Mouse (Mus musculus): ENCODE measurements at regions not wholly inside any gene's neighbourhood (a gene's known extent, or its start where the extent isn't known, plus 50 kb on each side); places are given as distances from the start of the nearest gene placed in this dataset.

DNA sequence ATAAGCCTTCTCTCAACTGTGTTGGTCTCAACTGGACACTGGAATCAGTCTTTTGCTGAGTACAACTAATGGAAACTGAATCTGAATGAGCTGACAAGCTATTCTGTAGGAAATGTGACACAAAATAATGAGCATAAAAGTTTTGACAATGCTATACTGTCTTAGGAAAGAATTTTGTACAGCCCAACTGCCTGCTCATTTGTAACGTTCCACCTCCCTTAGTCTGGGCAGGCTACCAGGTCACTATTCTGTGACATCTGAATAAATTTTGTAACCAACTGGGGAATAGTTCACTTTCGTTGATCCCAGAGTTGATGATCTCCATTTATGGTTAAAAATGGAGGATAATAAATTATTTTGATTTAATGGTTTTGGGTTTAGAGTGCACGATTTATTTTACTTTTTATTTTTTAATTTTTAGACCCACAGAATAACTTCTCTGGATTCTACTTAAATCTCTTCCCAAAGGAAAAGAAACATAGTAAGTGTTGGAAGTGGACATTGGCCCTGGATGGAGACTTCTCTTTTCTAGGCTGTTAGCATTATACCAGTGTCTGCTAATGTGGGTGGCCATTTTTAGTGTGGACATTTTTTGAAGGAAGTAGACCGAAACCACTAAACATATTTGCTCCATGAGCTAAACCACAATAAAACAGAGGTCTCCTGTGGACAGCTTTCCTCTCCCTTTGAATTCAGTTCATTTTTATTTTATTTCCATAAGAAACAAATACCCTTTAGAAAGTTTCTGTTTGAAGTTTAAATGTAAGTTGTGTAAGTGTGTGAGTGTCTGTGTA, 1697.8 kb downstream of the Efnb2 start:
- no peaks in the 10 kb centered on the region for H3K4me1 ChIP-seq (ENCODE audit: control insufficient read depth, insufficient read depth, low read length)
- no peak overlapping the region for H3K4me2 ChIP-seq (ENCODE audit: low read length)
- H3K4me3 ChIP-seq (ENCODE audit: low read depth, low read length) = no peak overlapping the region
- no peak overlapping the region for H3K9ac ChIP-seq (ENCODE audit: low read depth, low read length)
- H3K27me3 ChIP-seq (ENCODE audit: control insufficient read depth, insufficient read depth, low read depth, low read length) = no peaks in the 10 kb centered on the region
- H3K9me3 ChIP-seq (replicated peaks; ENCODE audit: control insufficient read depth, low read length, poor library complexity, severe bottlenecking) = no peaks in the 10 kb centered on the region
- no peak overlapping the region for H3K27ac ChIP-seq (ENCODE audit: low read length)
- no peak for ATAC-seq
- no peaks in the 10 kb centered on the region for H3K36me3 ChIP-seq (ENCODE audit: control insufficient read depth, insufficient read depth, low read length)
- 87% methylated on average over 4 of the region's 4 CpGs for WGBS

DNA sequence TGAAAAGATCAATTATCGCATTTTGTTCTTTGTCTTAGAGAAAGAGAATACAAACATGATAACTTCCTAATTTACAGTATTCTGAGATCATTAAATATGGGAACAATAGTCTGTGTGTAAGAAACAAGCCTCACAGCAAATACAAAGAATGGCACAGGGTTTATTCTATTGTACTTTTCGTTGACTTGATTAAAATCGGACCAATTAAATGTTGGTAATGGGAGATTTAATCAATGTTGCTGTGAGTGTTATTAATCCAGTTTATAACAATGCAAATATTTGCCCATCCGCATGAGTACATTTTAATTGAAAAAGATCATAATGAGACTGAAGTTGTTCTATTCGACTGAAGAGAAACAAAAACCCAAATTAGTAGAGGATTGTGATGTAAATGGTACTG, 1703.0 kb downstream of the Efnb2 start:
- no peaks in the 10 kb centered on the region for H3K9me3 ChIP-seq (replicated peaks; ENCODE audit: control insufficient read depth, low read length, poor library complexity, severe bottlenecking)
- ATAC-seq = no peak
- 84% methylated on average over 5 of the region's 5 CpGs for WGBS
- no peaks in the 10 kb centered on the region for H3K27me3 ChIP-seq (ENCODE audit: control insufficient read depth, insufficient read depth, low read depth, low read length)
- no peak overlapping the region for H3K9ac ChIP-seq (ENCODE audit: low read depth, low read length)
- no peaks in the 10 kb centered on the region for H3K4me1 ChIP-seq (ENCODE audit: control insufficient read depth, insufficient read depth, low read length)
- H3K27ac ChIP-seq (ENCODE audit: low read length) = no peak overlapping the region
- no peak overlapping the region for H3K4me3 ChIP-seq (ENCODE audit: low read depth, low read length)
- no peaks in the 10 kb centered on the region for H3K36me3 ChIP-seq (ENCODE audit: control insufficient read depth, insufficient read depth, low read length)
- H3K4me2 ChIP-seq (ENCODE audit: low read length) = no peak overlapping the region

DNA sequence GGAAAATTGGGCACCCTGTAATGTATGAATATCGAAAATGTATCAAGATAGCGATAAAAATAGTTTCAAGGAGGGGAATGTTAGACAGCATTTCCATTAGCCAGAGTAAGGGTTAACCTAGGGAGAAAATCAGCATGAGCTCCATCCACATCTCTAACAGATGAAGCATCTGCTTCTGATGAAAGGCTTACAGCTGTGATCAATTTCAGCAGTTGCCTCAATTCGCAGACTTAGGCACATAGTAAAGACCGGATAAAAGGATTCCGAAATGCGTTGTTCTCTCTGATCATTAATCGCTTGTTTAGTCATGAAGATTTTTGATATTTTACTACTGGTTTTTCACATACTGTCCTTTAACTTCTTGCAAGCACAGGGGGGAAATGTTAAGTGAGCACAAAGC, 1706.8 kb downstream of the Efnb2 start:
- Histone ChIP-seq H3K9ac (ENCODE audit: low read depth, low read length) (no peak overlapping the region), H3K4me2 (ENCODE audit: low read length) (no peak overlapping the region), H3K27me3 (ENCODE audit: control insufficient read depth, insufficient read depth, low read depth, low read length) (no peaks in the 10 kb centered on the region), H3K4me1 (ENCODE audit: control insufficient read depth, insufficient read depth, low read length) (no peaks in the 10 kb centered on the region), H3K9me3 (replicated peaks; ENCODE audit: control insufficient read depth, low read length, poor library complexity, severe bottlenecking) (no peaks in the 10 kb centered on the region), H3K27ac (ENCODE audit: low read length) (no peak overlapping the region), H3K36me3 (ENCODE audit: control insufficient read depth, insufficient read depth, low read length) (no peaks in the 10 kb centered on the region), H3K4me3 (ENCODE audit: low read depth, low read length) (no peak overlapping the region)
- 56% methylated on average over 7 of the region's 7 CpGs for WGBS
- ATAC-seq = no peak

DNA sequence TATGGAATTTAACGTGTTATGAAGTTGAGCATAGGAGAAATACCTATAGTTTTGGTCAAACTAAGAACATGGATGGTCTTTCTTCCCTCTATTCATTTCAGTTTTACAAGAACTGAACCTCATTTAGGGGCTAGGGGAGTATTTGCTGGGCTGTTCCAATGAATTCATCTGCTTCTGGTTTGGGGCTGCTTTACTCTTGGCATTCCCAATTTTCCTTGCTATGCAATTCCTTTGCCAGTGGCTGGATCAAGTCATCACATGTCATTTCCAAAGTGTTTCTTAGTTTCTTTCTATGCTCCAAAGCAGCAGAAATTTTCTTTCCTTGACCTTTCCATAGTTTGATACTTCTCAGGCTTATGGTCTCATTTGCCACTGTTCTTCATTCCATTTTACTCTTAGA, 1738.6 kb downstream of the Efnb2 start:
- no peak overlapping the region for H3K27ac ChIP-seq (ENCODE audit: low read length)
- no peaks in the 10 kb centered on the region for H3K9me3 ChIP-seq (replicated peaks; ENCODE audit: control insufficient read depth, low read length, poor library complexity, severe bottlenecking)
- no peaks in the 10 kb centered on the region for H3K27me3 ChIP-seq (ENCODE audit: control insufficient read depth, insufficient read depth, low read depth, low read length)
- no peaks in the 10 kb centered on the region for H3K36me3 ChIP-seq (ENCODE audit: control insufficient read depth, insufficient read depth, low read length)
- no peak for ATAC-seq
- no peak overlapping the region for H3K4me2 ChIP-seq (ENCODE audit: low read length)
- no peaks in the 10 kb centered on the region for H3K4me1 ChIP-seq (ENCODE audit: control insufficient read depth, insufficient read depth, low read length)
- no peak overlapping the region for H3K4me3 ChIP-seq (ENCODE audit: low read depth, low read length)
- no peak overlapping the region for H3K9ac ChIP-seq (ENCODE audit: low read depth, low read length)
- WGBS = 73% methylated on average over 1 of the region's 1 CpGs

DNA sequence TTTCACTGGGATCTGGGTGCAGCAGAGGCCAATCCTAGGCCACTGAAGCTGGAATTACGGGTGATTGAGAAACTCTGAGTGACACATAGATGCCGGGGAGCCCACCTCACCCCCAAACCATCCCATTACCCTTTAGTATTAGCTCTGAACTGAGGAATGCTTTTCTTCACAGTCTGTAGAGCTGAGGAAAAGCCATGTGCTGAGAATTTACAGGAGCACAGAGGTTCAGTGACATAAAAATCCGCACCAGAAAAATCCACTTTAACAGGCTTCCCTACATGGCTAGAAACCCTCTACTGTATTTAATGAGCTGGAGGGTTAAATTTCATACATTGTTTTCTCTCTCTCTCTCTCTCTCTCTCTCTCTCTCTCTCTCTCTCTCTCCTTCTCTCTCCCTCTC, 1753.4 kb downstream of the Efnb2 start:
- no peaks in the 10 kb centered on the region for H3K9me3 ChIP-seq (replicated peaks; ENCODE audit: control insufficient read depth, low read length, poor library complexity, severe bottlenecking)
- WGBS = 78% methylated on average over 3 of the region's 3 CpGs
- no peak overlapping the region for H3K4me3 ChIP-seq (ENCODE audit: low read depth, low read length)
- ATAC-seq = no peak
- H3K9ac ChIP-seq (ENCODE audit: low read depth, low read length) = no peak overlapping the region
- no peaks in the 10 kb centered on the region for H3K27me3 ChIP-seq (ENCODE audit: control insufficient read depth, insufficient read depth, low read depth, low read length)
- no peaks in the 10 kb centered on the region for H3K4me1 ChIP-seq (ENCODE audit: control insufficient read depth, insufficient read depth, low read length)
- H3K36me3 ChIP-seq (ENCODE audit: control insufficient read depth, insufficient read depth, low read length) = no peaks in the 10 kb centered on the region
- no peak overlapping the region for H3K27ac ChIP-seq (ENCODE audit: low read length)
- H3K4me2 ChIP-seq (ENCODE audit: low read length) = no peak overlapping the region

DNA sequence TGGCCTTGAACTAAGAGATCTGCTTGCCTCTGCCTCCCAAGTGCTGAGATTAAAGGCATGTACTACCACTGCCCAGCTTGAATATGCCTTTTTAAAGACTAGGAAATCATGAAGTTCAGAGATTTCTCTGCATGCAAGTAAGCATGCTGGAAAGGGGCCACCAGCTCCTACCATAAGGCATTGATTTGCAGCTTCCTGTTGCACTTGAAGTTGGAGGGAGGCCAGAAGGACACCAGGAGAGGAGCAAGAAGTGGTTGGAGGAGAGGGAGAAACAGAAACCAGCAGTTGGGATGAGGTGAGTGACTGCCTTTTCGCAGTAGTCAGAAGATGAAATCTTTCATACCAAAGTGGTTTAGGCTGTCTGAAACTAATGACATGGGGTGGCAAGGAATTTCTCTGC, 1769.6 kb downstream of the Efnb2 start:
- 93% methylated on average over 1 of the region's 1 CpGs for WGBS
- H3K27ac ChIP-seq (ENCODE audit: low read length) = no peak overlapping the region
- no peaks in the 10 kb centered on the region for H3K27me3 ChIP-seq (ENCODE audit: control insufficient read depth, insufficient read depth, low read depth, low read length)
- no peak overlapping the region for H3K4me3 ChIP-seq (ENCODE audit: low read depth, low read length)
- no peaks in the 10 kb centered on the region for H3K9me3 ChIP-seq (replicated peaks; ENCODE audit: control insufficient read depth, low read length, poor library complexity, severe bottlenecking)
- no peak overlapping the region for H3K4me2 ChIP-seq (ENCODE audit: low read length)
- H3K9ac ChIP-seq (ENCODE audit: low read depth, low read length) = no peak overlapping the region
- no peaks in the 10 kb centered on the region for H3K36me3 ChIP-seq (ENCODE audit: control insufficient read depth, insufficient read depth, low read length)
- H3K4me1 ChIP-seq (ENCODE audit: control insufficient read depth, insufficient read depth, low read length) = no peaks in the 10 kb centered on the region
- no peak for ATAC-seq

DNA sequence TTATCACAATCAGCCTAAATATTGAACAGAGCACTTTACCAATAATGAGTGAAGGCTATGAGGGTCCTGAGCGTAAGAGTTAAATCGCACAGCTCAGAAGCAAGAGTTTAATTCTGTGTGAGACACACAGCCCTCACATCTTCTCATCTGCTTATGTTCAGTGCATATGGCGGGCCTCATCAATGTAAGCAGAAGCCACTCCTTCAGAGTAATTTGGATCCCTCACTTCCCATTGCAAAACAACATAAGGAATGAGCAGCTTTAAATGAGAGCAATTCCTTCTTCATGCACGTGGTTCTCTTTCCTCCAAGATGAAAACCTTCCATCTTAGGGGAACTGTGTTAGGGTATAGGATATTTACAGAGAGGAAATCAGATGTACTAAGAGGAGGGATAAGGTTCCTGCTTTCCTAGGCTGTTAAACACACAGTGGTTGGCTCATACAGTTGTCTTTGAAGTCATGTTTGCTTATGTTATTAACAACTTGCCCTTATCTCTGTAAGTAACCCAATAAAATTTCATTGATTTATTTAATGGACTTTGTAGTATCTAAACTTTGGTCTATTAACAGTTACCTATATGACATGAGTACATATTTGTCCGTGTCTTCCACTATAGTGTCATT, 1774.2 kb downstream of the Efnb2 start:
- no peak overlapping the region for H3K4me3 ChIP-seq (ENCODE audit: low read depth, low read length)
- ATAC-seq = no peak
- H3K4me1 ChIP-seq (ENCODE audit: control insufficient read depth, insufficient read depth, low read length) = no peaks in the 10 kb centered on the region
- no peaks in the 10 kb centered on the region for H3K36me3 ChIP-seq (ENCODE audit: control insufficient read depth, insufficient read depth, low read length)
- no peaks in the 10 kb centered on the region for H3K27me3 ChIP-seq (ENCODE audit: control insufficient read depth, insufficient read depth, low read depth, low read length)
- H3K9ac ChIP-seq (ENCODE audit: low read depth, low read length) = no peak overlapping the region
- no peaks in the 10 kb centered on the region for H3K9me3 ChIP-seq (replicated peaks; ENCODE audit: control insufficient read depth, low read length, poor library complexity, severe bottlenecking)
- WGBS = 90% methylated on average over 5 of the region's 5 CpGs
- H3K4me2 ChIP-seq (ENCODE audit: low read length) = no peak overlapping the region
- H3K27ac ChIP-seq (ENCODE audit: low read length) = no peak overlapping the region

DNA sequence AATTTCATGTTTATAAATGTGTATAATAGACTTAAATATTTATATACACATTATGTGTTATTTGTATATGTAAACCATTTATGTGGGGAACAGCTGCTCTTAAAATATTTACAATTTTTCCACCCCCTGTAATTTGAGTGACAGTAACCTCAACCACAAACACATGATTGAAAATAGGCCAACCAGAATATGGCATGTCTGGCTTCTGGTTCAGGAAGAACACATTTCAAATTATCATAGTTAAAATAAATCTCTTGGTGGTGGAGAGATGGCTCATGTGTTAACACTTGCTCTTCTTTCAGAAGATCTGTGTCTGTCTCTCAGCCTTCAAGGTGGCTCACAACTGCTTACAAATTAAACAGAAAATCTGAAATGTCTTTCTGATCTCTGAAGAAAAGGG, 1776.2 kb downstream of the Efnb2 start:
- no peaks in the 10 kb centered on the region for H3K27me3 ChIP-seq (ENCODE audit: control insufficient read depth, insufficient read depth, low read depth, low read length)
- no peak overlapping the region for H3K27ac ChIP-seq (ENCODE audit: low read length)
- H3K4me2 ChIP-seq (ENCODE audit: low read length) = no peak overlapping the region
- H3K4me1 ChIP-seq (ENCODE audit: control insufficient read depth, insufficient read depth, low read length) = no peaks in the 10 kb centered on the region
- no peaks in the 10 kb centered on the region for H3K9me3 ChIP-seq (replicated peaks; ENCODE audit: control insufficient read depth, low read length, poor library complexity, severe bottlenecking)
- ATAC-seq = no peak
- H3K4me3 ChIP-seq (ENCODE audit: low read depth, low read length) = no peak overlapping the region
- H3K9ac ChIP-seq (ENCODE audit: low read depth, low read length) = no peak overlapping the region
- no peaks in the 10 kb centered on the region for H3K36me3 ChIP-seq (ENCODE audit: control insufficient read depth, insufficient read depth, low read length)

DNA sequence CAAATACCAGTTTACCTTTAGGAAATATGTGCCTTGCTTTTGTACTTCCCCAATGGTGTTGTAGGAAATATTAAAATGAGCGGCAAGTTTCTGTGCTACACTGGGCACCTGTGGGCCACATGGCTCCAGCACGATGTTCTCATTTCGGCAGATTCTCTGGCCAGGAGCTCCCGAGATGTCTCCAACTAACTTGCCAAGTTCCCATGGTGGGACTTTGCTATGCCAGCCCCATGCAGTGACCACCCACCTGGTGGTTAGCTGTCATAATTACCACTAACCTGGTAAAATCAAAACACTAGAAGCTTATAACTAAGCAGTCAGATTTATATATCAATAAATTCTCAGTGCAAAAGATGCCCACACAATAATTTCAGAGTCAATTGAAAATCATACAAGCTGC, 1777.5 kb upstream of the Slc10a2 start:
- H3K9me3 ChIP-seq (replicated peaks; ENCODE audit: control insufficient read depth, low read length, poor library complexity, severe bottlenecking) = no peaks in the 10 kb centered on the region
- H3K9ac ChIP-seq (ENCODE audit: low read depth, low read length) = no peak overlapping the region
- no peaks in the 10 kb centered on the region for H3K27me3 ChIP-seq (ENCODE audit: control insufficient read depth, insufficient read depth, low read depth, low read length)
- no peaks in the 10 kb centered on the region for H3K4me1 ChIP-seq (ENCODE audit: control insufficient read depth, insufficient read depth, low read length)
- ATAC-seq = no peak
- H3K4me3 ChIP-seq (ENCODE audit: low read depth, low read length) = no peak overlapping the region
- H3K27ac ChIP-seq (ENCODE audit: low read length) = no peak overlapping the region
- no peak overlapping the region for H3K4me2 ChIP-seq (ENCODE audit: low read length)
- H3K36me3 ChIP-seq (ENCODE audit: control insufficient read depth, insufficient read depth, low read length) = no peaks in the 10 kb centered on the region
- 94% methylated on average over 4 of the region's 4 CpGs for WGBS
